Mouse (Mus musculus): ENCODE measurements around the gene Capn2. TPM values are rescaled to one million over a fixed set of nuclear protein-coding genes. Genes with fewer than 3 reads are reported as not detected.

Gene Capn2
- polyA plus RNA-seq, 1 experiment: 148 TPM

- Histone ChIP-seq H3K4me3 (no peak overlapping the region), H3K36me3 (ENCODE audit: control insufficient read depth, insufficient read depth) (no peaks in the 10 kb centered on the region), H3K27me3 (ENCODE audit: control insufficient read depth, insufficient read depth, insufficient read length) (no peaks in the 10 kb centered on the region), H3ac (ENCODE audit: control insufficient read depth, insufficient read length) (no peak overlapping the region), H3K4me2 (ENCODE audit: low read depth) (no peak overlapping the region), H3K79me2 (ENCODE audit: control insufficient read depth, insufficient read depth) (peaks cover 94% of the 10 kb centered on the region)
- TF ChIP-seq USF1 (IDR thresholded peaks at IDR 0.05; ENCODE audit: low read depth): no peak
- no peak for TF ChIP-seq CEBPB (IDR thresholded peaks at IDR 0.05; ENCODE audit: insufficient read depth, poor library complexity, severe bottlenecking)
- no peak for TF ChIP-seq REST (IDR thresholded peaks at IDR 0.05; ENCODE audit: insufficient read depth, insufficient read length)
- TF ChIP-seq MYOG (IDR thresholded peaks at IDR 0.05; ENCODE audit: control insufficient read depth in 1 of 3, insufficient read depth in 1 of 3, insufficient read length in 2 of 3, low read depth in 2 of 3): no peak
- TF ChIP-seq POLR2AphosphoS2 (IDR thresholded peaks at IDR 0.05; ENCODE audit: insufficient read length, low read depth): no peak
- TF ChIP-seq E2F4 (IDR thresholded peaks at IDR 0.05; ENCODE audit: insufficient read depth): no peak
- no peak for TF ChIP-seq MAX (IDR thresholded peaks at IDR 0.05; ENCODE audit: low read depth)
- TF ChIP-seq SRF (IDR thresholded peaks at IDR 0.05; ENCODE audit: control insufficient read depth, insufficient read length, low read depth): no peak
- no peak for TF ChIP-seq TCF3 (IDR thresholded peaks at IDR 0.05; ENCODE audit: insufficient read length, low read depth)
- no peak for TF ChIP-seq TCF12 (IDR thresholded peaks at IDR 0.05; ENCODE audit: insufficient read depth, poor library complexity, severe bottlenecking)
- TF ChIP-seq MYOD1 (IDR thresholded peaks at IDR 0.05; ENCODE audit: control insufficient read depth in 1 of 3, insufficient read length in 2 of 3, low read depth in 2 of 3): no peak
- TF ChIP-seq POLR2A (IDR thresholded peaks at IDR 0.05; ENCODE audit: insufficient read length, low read depth): no peak
Observed at GRCm38 (mm10) chr1:182497736-182498135, 19.7 kb downstream of the Capn2 start.

DNA sequence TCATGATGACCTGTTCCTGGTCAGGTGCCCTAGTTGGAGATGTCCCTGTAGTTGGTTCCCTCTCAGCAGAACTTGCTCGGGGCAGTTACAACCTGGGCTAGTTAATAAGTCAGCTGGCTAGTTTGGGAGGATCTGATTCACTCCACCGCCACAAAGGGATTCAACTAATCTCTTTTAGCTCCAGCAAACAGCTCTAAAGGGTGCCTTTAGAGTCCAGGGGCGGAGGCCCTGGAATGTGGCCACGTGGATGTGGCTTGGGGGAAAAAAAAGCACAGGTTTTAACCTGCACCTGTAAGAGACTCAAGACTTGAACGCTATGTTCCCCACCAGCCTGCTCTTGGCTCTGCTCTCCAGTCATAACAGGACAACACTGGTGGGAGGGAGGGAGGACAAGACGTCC lies 20.7 kb downstream of the Capn2 start:
- H3K36me3 ChIP-seq (ENCODE audit: control insufficient read depth, insufficient read depth): no peaks in the 10 kb centered on the region
- TF ChIP-seq USF1 (IDR thresholded peaks at IDR 0.05; ENCODE audit: low read depth) (no peak), REST (IDR thresholded peaks at IDR 0.05; ENCODE audit: insufficient read depth, insufficient read length) (no peak), MYOD1 (IDR thresholded peaks at IDR 0.05; ENCODE audit: control insufficient read depth in 1 of 3, insufficient read length in 2 of 3, low read depth in 2 of 3) (no peak), SRF (IDR thresholded peaks at IDR 0.05; ENCODE audit: control insufficient read depth, insufficient read length, low read depth) (no peak)
- no peaks in the 10 kb centered on the region for H3K27me3 ChIP-seq (ENCODE audit: control insufficient read depth, insufficient read depth, insufficient read length)

GRCm38 (mm10) chr1:182494285-182495145 lies 22.9 kb downstream of the Capn2 start:
- TF ChIP-seq POLR2A (IDR thresholded peaks at IDR 0.05; ENCODE audit: insufficient read length, low read depth): no peak
- no peak for TF ChIP-seq REST (IDR thresholded peaks at IDR 0.05; ENCODE audit: insufficient read depth, insufficient read length)
- no peak for TF ChIP-seq POLR2AphosphoS2 (IDR thresholded peaks at IDR 0.05; ENCODE audit: insufficient read length, low read depth)
- TF ChIP-seq CEBPB (IDR thresholded peaks at IDR 0.05; ENCODE audit: insufficient read depth, poor library complexity, severe bottlenecking): no peak
- no peak for TF ChIP-seq MYOG (IDR thresholded peaks at IDR 0.05; ENCODE audit: control insufficient read depth in 1 of 3, insufficient read depth in 1 of 3, insufficient read length in 2 of 3, low read depth in 2 of 3)
- TF ChIP-seq SRF (IDR thresholded peaks at IDR 0.05; ENCODE audit: control insufficient read depth, insufficient read length, low read depth): no peak
- no peak for TF ChIP-seq MYOD1 (IDR thresholded peaks at IDR 0.05; ENCODE audit: control insufficient read depth in 1 of 3, insufficient read length in 2 of 3, low read depth in 2 of 3)
- Histone ChIP-seq H3K4me3 (no peak overlapping the region), H3K27me3 (ENCODE audit: control insufficient read depth, insufficient read depth, insufficient read length) (no peaks in the 10 kb centered on the region), H3ac (ENCODE audit: control insufficient read depth, insufficient read length) (no peak overlapping the region), H3K4me2 (ENCODE audit: low read depth) (no peak overlapping the region), H3K79me2 (ENCODE audit: control insufficient read depth, insufficient read depth) (peaks cover 74% of the 10 kb centered on the region), H3K36me3 (ENCODE audit: control insufficient read depth, insufficient read depth) (peaks cover 4% of the 10 kb centered on the region)

More for the DNA sequence above, 20.7 kb downstream of the Capn2 start:
- no peak overlapping the region for H3K4me3 ChIP-seq
- peaks cover 95% of the 10 kb centered on the region for H3K79me2 ChIP-seq (ENCODE audit: control insufficient read depth, insufficient read depth)
- no peak overlapping the region for H3ac ChIP-seq (ENCODE audit: control insufficient read depth, insufficient read length)
- H3K4me2 ChIP-seq (ENCODE audit: low read depth): no peak overlapping the region

DNA sequence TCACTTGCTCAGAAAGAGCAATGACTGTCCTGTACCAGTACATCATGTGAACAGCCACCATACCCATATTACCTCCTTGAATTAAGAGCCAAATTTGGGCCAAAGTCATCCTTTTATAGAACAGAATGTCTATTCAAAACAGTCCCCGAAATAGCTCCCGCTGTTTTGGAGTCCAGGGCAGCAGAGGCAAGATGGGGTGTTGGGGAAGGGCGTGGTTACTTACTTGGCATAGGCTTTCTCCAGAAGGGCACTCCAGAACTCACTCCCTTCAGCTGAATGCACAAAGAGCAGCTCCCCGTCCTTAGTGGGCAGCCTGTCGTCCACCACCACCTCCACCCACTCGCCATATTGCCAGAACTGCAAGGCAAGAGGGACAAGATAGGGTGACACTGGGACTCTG lies 25.6 kb downstream of the Capn2 start:
- no peak for TF ChIP-seq MYOG (IDR thresholded peaks at IDR 0.05; ENCODE audit: control insufficient read depth in 1 of 3, insufficient read depth in 1 of 3, insufficient read length in 2 of 3, low read depth in 2 of 3)
- TF ChIP-seq CEBPB (IDR thresholded peaks at IDR 0.05; ENCODE audit: insufficient read depth, poor library complexity, severe bottlenecking): no peak
- TF ChIP-seq TCF12 (IDR thresholded peaks at IDR 0.05; ENCODE audit: insufficient read depth, poor library complexity, severe bottlenecking): no peak
- TF ChIP-seq POLR2A (IDR thresholded peaks at IDR 0.05; ENCODE audit: insufficient read length, low read depth): no peak
- TF ChIP-seq USF1 (IDR thresholded peaks at IDR 0.05; ENCODE audit: low read depth): no peak
- TF ChIP-seq MYOD1 (IDR thresholded peaks at IDR 0.05; ENCODE audit: control insufficient read depth in 1 of 3, insufficient read length in 2 of 3, low read depth in 2 of 3): no peak
- TF ChIP-seq E2F4 (IDR thresholded peaks at IDR 0.05; ENCODE audit: insufficient read depth): no peak
- no peak for TF ChIP-seq TCF3 (IDR thresholded peaks at IDR 0.05; ENCODE audit: insufficient read length, low read depth)
- no peak for TF ChIP-seq SRF (IDR thresholded peaks at IDR 0.05; ENCODE audit: control insufficient read depth, insufficient read length, low read depth)
- Histone ChIP-seq H3K4me3 (no peak overlapping the region), H3K79me2 (ENCODE audit: control insufficient read depth, insufficient read depth) (peaks cover 47% of the 10 kb centered on the region), H3K36me3 (ENCODE audit: control insufficient read depth, insufficient read depth) (peaks cover 26% of the 10 kb centered on the region), H3K27me3 (ENCODE audit: control insufficient read depth, insufficient read depth, insufficient read length) (no peaks in the 10 kb centered on the region), H3K4me2 (ENCODE audit: low read depth) (peak overlapping the region; percentile 18), H3ac (ENCODE audit: control insufficient read depth, insufficient read length) (no peak overlapping the region)

GRCm38 (mm10) chr1:182490568-182490967 lies 26.8 kb downstream of the Capn2 start:
- peaks cover 34% of the 10 kb centered on the region for H3K79me2 ChIP-seq (ENCODE audit: control insufficient read depth, insufficient read depth)
- H3K36me3 ChIP-seq (ENCODE audit: control insufficient read depth, insufficient read depth): peaks cover 37% of the 10 kb centered on the region
- H3K4me2 ChIP-seq (ENCODE audit: low read depth): peak overlapping the region; percentile 54
- no peak overlapping the region for H3K4me3 ChIP-seq
- TF ChIP-seq POLR2A (IDR thresholded peaks at IDR 0.05; ENCODE audit: insufficient read length, low read depth): no peak
- TF ChIP-seq TCF12 (IDR thresholded peaks at IDR 0.05; ENCODE audit: insufficient read depth, poor library complexity, severe bottlenecking): no peak
- no peak for TF ChIP-seq TCF3 (IDR thresholded peaks at IDR 0.05; ENCODE audit: insufficient read length, low read depth)
- no peak for TF ChIP-seq SRF (IDR thresholded peaks at IDR 0.05; ENCODE audit: control insufficient read depth, insufficient read length, low read depth)
- no peak for TF ChIP-seq USF1 (IDR thresholded peaks at IDR 0.05; ENCODE audit: low read depth)
- TF ChIP-seq E2F4 (IDR thresholded peaks at IDR 0.05; ENCODE audit: insufficient read depth): no peak
- TF ChIP-seq POLR2AphosphoS2 (IDR thresholded peaks at IDR 0.05; ENCODE audit: insufficient read length, low read depth): no peak
- no peak for TF ChIP-seq MYOD1 (IDR thresholded peaks at IDR 0.05; ENCODE audit: control insufficient read depth in 1 of 3, insufficient read length in 2 of 3, low read depth in 2 of 3)
- no peak for TF ChIP-seq MAX (IDR thresholded peaks at IDR 0.05; ENCODE audit: low read depth)
- TF ChIP-seq REST (IDR thresholded peaks at IDR 0.05; ENCODE audit: insufficient read depth, insufficient read length): no peak
- no peak for TF ChIP-seq MYOG (IDR thresholded peaks at IDR 0.05; ENCODE audit: control insufficient read depth in 1 of 3, insufficient read depth in 1 of 3, insufficient read length in 2 of 3, low read depth in 2 of 3)
- no peak for TF ChIP-seq CEBPB (IDR thresholded peaks at IDR 0.05; ENCODE audit: insufficient read depth, poor library complexity, severe bottlenecking)
- no peaks in the 10 kb centered on the region for H3K27me3 ChIP-seq (ENCODE audit: control insufficient read depth, insufficient read depth, insufficient read length)
- no peak overlapping the region for H3ac ChIP-seq (ENCODE audit: control insufficient read depth, insufficient read length)
